Mouse (Mus musculus) embryonic stem cell, embryonic (primary cell): ENCODE data around the gene Cenpx.

ENCODE experiments used
- CTCF ChIA-PET, 4 experiments: fragments of 300-600 bp in 2 of 4; fragments of 350-600 bp in 2 of 4; sonication (Branson Sonifier 250); formaldehyde crosslinking; loops; one replicate each; lab custom pipeline; 2022; ENCODE audit warnings: inconsistent platforms in 2 of 4; lab: Charles Lee
- POLR2A ChIA-PET, 4 experiments: fragments of 300-600 bp in 2 of 4; fragments of 350-600 bp in 2 of 4; sonication (Branson Sonifier 250); formaldehyde crosslinking; loops; one replicate each; lab custom pipeline; 2022; ENCODE audit warnings: antibody characterized with exemption in 4 of 4, inconsistent platforms in 1 of 4; lab: Charles Lee

Cenpx gene

GRCm38 (mm10) chr11:120695184-120695583 lies 18.4 kb downstream of the Cenpx start:
- POLR2A ChIA-PET = interaction anchor here in 2 of 4 experiments (0.6 to 34.4 kb wide), 7 partner anchors 9 to 123 kb away, joined by 3 to 509 read pairs (median 4); partner anchors contain the start of genes Aspscr1 (in 2 of the 2), Cenpx (in 1 of the 2), Lrrc45 (in 1 of the 2) and P4hb (in 1 of the 2)

GRCm38 (mm10) chr11:120693461-120693860 lies 20.1 kb downstream of the Cenpx start:
- ChIA-PET POLR2A (interaction anchor here in 2 of 4 experiments (0.7 to 34.4 kb wide), 6 partner anchors 10 to 61 kb away, joined by 3 to 509 read pairs (median 5); partner anchors contain the start of genes Aspscr1 (in 1 of the 2), Cenpx (in 1 of the 2) and Lrrc45 (in 1 of the 2)), CTCF (interaction anchor here in 2 of 4 experiments (0.6 to 1.9 kb wide), 4 partner anchors 17 to 34 kb away, joined by 3 to 6 read pairs (median 4); partner anchors contain the start of genes Cenpx (in 1 of the 2) and Lrrc45 (in 1 of the 2))

More at GRCm38 (mm10) chr11:120695184-120695583, 18.4 kb downstream of the Cenpx start:
- CTCF ChIA-PET = interaction anchor here in 1 of 4 experiments (1.6 to 1.9 kb wide), 2 partner anchors 18 to 25 kb away, joined by 5 to 6 read pairs; no protein-coding TSS in a partner anchor

GRCm38 (mm10) chr11:120692471-120693011 lies 21.0 kb downstream of the Cenpx start:
- POLR2A ChIA-PET = interaction anchor here in 2 of 4 experiments (0.8 to 34.4 kb wide), 7 partner anchors 11 to 55 kb away, joined by 3 to 509 read pairs (median 6); partner anchors contain the start of genes Aspscr1 (in 1 of the 2), Cenpx (in 1 of the 2), Lrrc45 (in 1 of the 2) and Pycr1 (in 1 of the 2)
- CTCF ChIA-PET = interaction anchor here in 1 of 4 experiments (1.5 to 1.9 kb wide), 3 partner anchors 18 to 33 kb away, joined by 4 to 6 read pairs (median 4); partner anchors contain the start of genes Cenpx and Lrrc45

GRCm38 (mm10) chr11:120689365-120689764 lies 24.2 kb downstream of the Cenpx start:
- CTCF ChIA-PET = interaction anchor here in 3 of 4 experiments (0.8 to 1.7 kb wide), 4 partner anchors 11 to 87 kb away, joined by 3 to 4 read pairs (median 3); partner anchors contain the start of gene Pycr1 (in 1 of the 3)
- POLR2A ChIA-PET = interaction anchor here in 3 of 4 experiments (0.5 to 34.4 kb wide), 13 partner anchors 9 to 114 kb away, joined by 3 to 509 read pairs (median 5); partner anchors contain the start of genes Pycr1 (in 3 of the 3), Aspscr1 (in 1 of the 3), Cenpx (in 1 of the 3) and Lrrc45 (in 1 of the 3)

- ChIA-PET POLR2A (interaction anchor here in 2 of 4 experiments (0.6 to 34.4 kb wide), 9 partner anchors 9 to 606 kb away, joined by 3 to 509 read pairs (median 5); partner anchors contain the start of genes Cenpx (in 1 of the 2), Lrrc45 (in 1 of the 2) and Notum (in 1 of the 2)), CTCF (interaction anchor here in 1 of 4 experiments (1.6 kb wide), 1 partner anchor 10 kb away, joined by 4 read pairs; no protein-coding TSS in a partner anchor)
Observed at GRCm38 (mm10) chr11:120686650-120687272, 26.8 kb downstream of the Cenpx start.

- CTCF ChIA-PET = interaction anchor here in 2 of 4 experiments (1.1 to 1.2 kb wide), 2 partner anchors 26 to 36 kb away, joined by 3 to 4 read pairs; no protein-coding TSS in a partner anchor
- POLR2A ChIA-PET = interaction anchor here in 3 of 4 experiments (0.7 to 34.4 kb wide), 15 partner anchors 10 to 119 kb away, joined by 3 to 509 read pairs (median 4); partner anchors contain the start of genes Aspscr1 (in 3 of the 3), Cenpx (in 1 of the 3), Lrrc45 (in 1 of the 3) and Notum (in 1 of the 3)
Observed at GRCm38 (mm10) chr11:120684660-120685059, 28.9 kb downstream of the Cenpx start.

- CTCF ChIA-PET = interaction anchor here in 3 of 4 experiments (0.5 to 1.9 kb wide), 3 partner anchors 12 to 36 kb away, joined by 3 to 5 read pairs (median 3); no protein-coding TSS in a partner anchor
Observed at GRCm38 (mm10) chr11:120684086-120684485, 29.5 kb downstream of the Cenpx start.

GRCm38 (mm10) chr11:120683536-120683935 lies 30.0 kb downstream of the Cenpx start:
- ChIA-PET CTCF (interaction anchor here in 2 of 4 experiments (0.5 to 1.9 kb wide), 2 partner anchors 13 to 37 kb away, joined by 3 to 5 read pairs; no protein-coding TSS in a partner anchor), POLR2A (interaction anchor here in 3 of 4 experiments (0.7 to 34.4 kb wide), 13 partner anchors 9 to 118 kb away, joined by 3 to 509 read pairs (median 4); partner anchors contain the start of genes Aspscr1 (in 3 of the 3), Notum (in 2 of the 3), Cenpx (in 1 of the 3) and Lrrc45 (in 1 of the 3))

More at GRCm38 (mm10) chr11:120684086-120684485, 29.5 kb downstream of the Cenpx start:
- POLR2A ChIA-PET = interaction anchor here (0.5 to 34.4 kb wide), 17 partner anchors 10 to 118 kb away, joined by 3 to 509 read pairs (median 4); partner anchors contain the start of genes Aspscr1 (in 3 of the 4), Notum (in 2 of the 4), Cenpx (in 1 of the 4) and Lrrc45 (in 1 of the 4)

GRCm38 (mm10) chr11:120682683-120683082 lies 30.9 kb downstream of the Cenpx start:
- CTCF ChIA-PET = interaction anchor here in 1 of 4 experiments (1.9 kb wide), 1 partner anchor 14 kb away, joined by 5 read pairs; no protein-coding TSS in a partner anchor

GRCm38 (mm10) chr11:120679909-120680308 lies 33.6 kb downstream of the Cenpx start:
- ChIA-PET CTCF (interaction anchor here (0.6 to 2.5 kb wide), 12 partner anchors 19 to 223 kb away, joined by 3 to 13 read pairs (median 4); partner anchors contain the start of genes Dcxr (in 1 of the 4) and Notum (in 1 of the 4)), POLR2A (interaction anchor here in 3 of 4 experiments (0.6 to 34.4 kb wide), 19 partner anchors 10 to 173 kb away, joined by 3 to 509 read pairs (median 4); partner anchors contain the start of genes Pycr1 (in 2 of the 3), Cenpx (in 1 of the 3), Lrrc45 (in 1 of the 3) and Notum (in 1 of the 3))

More at GRCm38 (mm10) chr11:120682683-120683082, 30.9 kb downstream of the Cenpx start:
- POLR2A ChIA-PET = interaction anchor here in 2 of 4 experiments (1.0 to 34.4 kb wide), 7 partner anchors 9 to 50 kb away, joined by 3 to 509 read pairs (median 7); partner anchors contain the start of genes Notum (in 2 of the 2), Aspscr1 (in 1 of the 2), Cenpx (in 1 of the 2) and Lrrc45 (in 1 of the 2)

- ChIA-PET CTCF (interaction anchor here in 2 of 4 experiments (0.7 to 4.4 kb wide), 9 partner anchors 17 to 527 kb away, joined by 3 to 25 read pairs (median 4); partner anchors contain the start of genes Cenpx (in 1 of the 2), Hexdc (in 1 of the 2), Lrrc45 (in 1 of the 2) and Mafg (in 1 of the 2)), POLR2A (interaction anchor here (0.8 to 34.4 kb wide), 22 partner anchors 8 to 209 kb away, joined by 3 to 509 read pairs (median 6); partner anchors contain the start of genes Mafg (in 2 of the 4), Notum (in 2 of the 4), Pycr1 (in 2 of the 4) and Arl16 (in 1 of the 4))
Observed at GRCm38 (mm10) chr11:120676951-120677350, 36.6 kb downstream of the Cenpx start.

GRCm38 (mm10) chr11:120675875-120676274 lies 37.7 kb downstream of the Cenpx start:
- ChIA-PET CTCF (interaction anchor here in 1 of 4 experiments (2.5 to 4.4 kb wide), 2 partner anchors 16 to 20 kb away, joined by 5 to 25 read pairs; partner anchors contain the start of gene Notum), POLR2A (interaction anchor here (0.6 to 34.4 kb wide), 31 partner anchors 8 to 728 kb away, joined by 3 to 509 read pairs (median 5); partner anchors contain the start of genes Cenpx (in 2 of the 4), Lrrc45 (in 2 of the 4), Mafg (in 2 of the 4) and Notum (in 2 of the 4))

GRCm38 (mm10) chr11:120673594-120674122 lies 39.9 kb downstream of the Cenpx start:
- CTCF ChIA-PET = interaction anchor here in 2 of 4 experiments (0.7 to 1.9 kb wide), 6 partner anchors 15 to 103 kb away, joined by 3 to 10 read pairs (median 5); partner anchors contain the start of gene Pycr1 (in 1 of the 2)
- POLR2A ChIA-PET = interaction anchor here (0.7 to 34.4 kb wide), 53 partner anchors 8 to 316 kb away, joined by 3 to 509 read pairs (median 5); partner anchors contain the start of genes Mafg (in 3 of the 4), Notum (in 3 of the 4), Pycr1 (in 3 of the 4) and Cenpx (in 2 of the 4)

- POLR2A ChIA-PET = interaction anchor here in 3 of 4 experiments (0.7 to 34.4 kb wide), 52 partner anchors 7 to 473 kb away, joined by 3 to 509 read pairs (median 4); partner anchors contain the start of genes Mafg (in 3 of the 3), Notum (in 3 of the 3), Pycr1 (in 3 of the 3) and Cenpx (in 2 of the 3)
- CTCF ChIA-PET = interaction anchor here in 2 of 4 experiments (1.2 to 1.8 kb wide), 5 partner anchors 14 to 103 kb away, joined by 3 to 10 read pairs (median 4); partner anchors contain the start of genes Cenpx (in 1 of the 2), Lrrc45 (in 1 of the 2) and Pycr1 (in 1 of the 2)
Observed at GRCm38 (mm10) chr11:120672687-120673593, 40.6 kb downstream of the Cenpx start, which contains the start of gene Aspscr1. Gene Aspscr1, plus strand, starts transcription at chr11:120672973.
